Mouse (Mus musculus): Measurements from ENCODE around the gene Xrcc1.

The Xrcc1 gene

DNA sequence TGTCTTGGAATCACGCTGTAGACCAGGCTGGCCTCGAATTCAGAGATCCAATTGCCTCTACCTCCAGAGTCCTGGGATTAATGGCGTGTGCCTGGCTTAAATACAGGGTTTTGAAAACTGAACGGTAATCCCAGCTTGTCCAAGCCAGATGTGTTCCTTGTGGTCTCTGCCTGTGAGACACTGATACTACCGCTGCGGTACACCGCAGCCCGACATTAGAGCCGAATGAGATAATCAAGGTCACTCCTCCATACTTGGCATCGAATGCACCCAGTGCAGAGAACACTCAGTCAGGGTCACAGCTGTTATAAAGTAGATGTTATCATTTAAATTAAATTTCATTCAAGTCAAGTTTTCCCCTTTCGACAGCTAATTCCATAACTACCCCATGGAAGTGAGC, 17.2 kb upstream of the Xrcc1 start:
- no peak for DNase-seq (ENCODE audit: low read depth, low spot score)

- no peak for DNase-seq (ENCODE audit: low read depth, low spot score)
Observed at GRCm38 (mm10) chr7:24529580-24529979, 16.5 kb upstream of the Xrcc1 start.

GRCm38 (mm10) chr7:24530062-24530931, 15.8 kb upstream of the Xrcc1 start, which contains the start of gene Irgq:
Gene Irgq, plus strand, starts transcription at chr7:24530689.
- peak; percentile 100 for DNase-seq (ENCODE audit: low read depth, low spot score)

- DNase-seq (ENCODE audit: low read depth, low spot score): peak; percentile 75
Observed at GRCm38 (mm10) chr7:24531211-24531971, 14.7 kb upstream of the Xrcc1 start.

DNA sequence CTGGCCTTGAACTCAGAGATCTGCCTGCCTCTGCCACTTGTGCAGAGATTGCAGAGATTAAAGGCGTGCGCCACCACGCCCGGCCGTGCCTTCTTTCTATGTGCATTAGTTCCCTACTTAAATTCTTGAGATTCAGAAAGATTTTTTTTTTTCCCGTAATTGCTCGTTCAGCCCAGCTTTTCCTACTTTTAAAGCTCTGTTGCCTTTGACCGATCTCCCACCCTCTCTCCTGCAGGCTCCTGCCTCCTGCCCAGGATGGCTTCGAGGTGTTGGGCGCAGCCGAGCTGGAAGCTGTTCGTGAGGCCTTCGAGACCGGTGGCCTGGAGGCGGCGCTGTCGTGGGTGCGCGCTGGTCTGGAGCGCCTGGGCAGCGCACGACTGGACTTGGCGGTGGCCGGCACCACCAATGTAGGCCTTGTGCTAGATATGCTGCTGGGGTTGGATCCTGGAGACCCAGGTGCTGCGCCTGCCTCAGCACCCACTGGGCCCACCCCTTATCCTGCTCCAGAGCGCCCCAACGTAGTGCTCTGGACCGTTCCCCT, 13.0 kb upstream of the Xrcc1 start:
- DNase-seq (ENCODE audit: low read depth, low spot score): no peak

DNA sequence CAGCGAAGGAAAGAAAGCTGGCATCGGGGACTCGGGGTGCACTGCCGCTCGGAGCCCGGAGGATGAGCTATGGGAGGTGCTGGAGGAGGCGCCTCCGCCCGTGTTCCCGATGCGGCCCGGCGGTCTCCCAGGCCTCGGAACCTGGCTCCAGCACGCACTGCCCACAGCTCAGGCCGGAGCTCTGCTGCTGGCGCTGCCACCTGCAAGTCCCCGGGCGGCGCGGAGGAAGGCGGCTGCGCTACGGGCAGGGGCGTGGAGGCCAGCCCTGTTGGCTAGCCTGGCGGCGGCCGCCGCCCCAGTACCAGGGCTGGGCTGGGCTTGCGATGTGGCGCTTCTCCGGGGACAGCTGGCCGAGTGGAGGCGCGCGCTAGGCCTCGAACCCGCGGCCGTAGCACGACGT, 12.3 kb upstream of the Xrcc1 start:
- DNase-seq (ENCODE audit: low read depth, low spot score): no peak

- no peak for DNase-seq (ENCODE audit: low read depth, low spot score)
Observed at GRCm38 (mm10) chr7:24534301-24534700, 11.8 kb upstream of the Xrcc1 start.

- DNase-seq (ENCODE audit: low read depth, low spot score): no peak
Observed at GRCm38 (mm10) chr7:24537081-24537480, 9.0 kb upstream of the Xrcc1 start.

GRCm38 (mm10) chr7:24537591-24537990, 8.5 kb upstream of the Xrcc1 start:
- no peak for DNase-seq (ENCODE audit: low read depth, low spot score)

GRCm38 (mm10) chr7:24538154-24538553, 7.9 kb upstream of the Xrcc1 start:
- no peak for DNase-seq (ENCODE audit: low read depth, low spot score)

DNA sequence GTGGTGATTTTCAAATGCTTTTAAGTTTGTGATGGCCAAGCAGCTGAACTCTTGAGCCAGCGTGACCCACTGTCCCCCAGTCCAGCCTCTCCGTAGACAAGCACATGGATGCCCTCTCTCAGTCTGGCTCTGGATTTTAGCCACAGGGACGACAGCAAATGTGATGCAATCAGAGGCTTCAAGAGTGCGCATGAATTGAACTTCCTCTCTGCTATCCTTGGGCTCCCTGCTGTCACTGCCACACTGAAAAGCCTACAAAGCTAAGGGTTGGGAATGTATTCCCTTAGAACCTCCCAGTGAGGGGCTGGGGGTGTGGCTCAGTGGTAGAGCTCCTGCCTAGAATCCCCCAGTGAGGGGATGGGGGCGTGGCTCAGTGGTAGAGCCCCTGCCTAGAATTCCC, 7.4 kb upstream of the Xrcc1 start:
- DNase-seq (ENCODE audit: low read depth, low spot score): no peak

DNA sequence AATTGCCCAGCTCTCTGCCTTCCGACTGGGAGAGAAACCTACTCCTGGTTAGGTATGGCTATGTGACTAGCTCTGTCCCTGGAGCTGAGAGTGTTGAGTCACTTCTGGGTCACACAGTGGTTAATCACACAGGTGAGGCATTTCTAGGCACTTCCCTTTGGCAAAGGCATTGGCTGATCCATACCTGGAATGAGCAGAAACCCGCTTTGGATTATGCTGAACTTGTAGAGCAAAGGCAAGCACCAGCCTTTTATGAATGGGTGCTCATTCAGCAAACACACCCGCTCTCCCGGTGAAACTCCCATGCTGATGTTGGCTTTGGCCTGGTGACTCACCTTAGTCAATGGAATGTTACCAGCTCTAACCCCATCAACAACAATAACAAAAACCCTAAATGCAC, 6.4 kb upstream of the Xrcc1 start:
- DNase-seq (ENCODE audit: low read depth, low spot score): no peak

GRCm38 (mm10) chr7:24544506-24544905, 1.6 kb upstream of the Xrcc1 start:
- peak; percentile 39 for DNase-seq (ENCODE audit: low read depth, low spot score)

GRCm38 (mm10) chr7:24546634-24547389, 723 bp downstream of the Xrcc1 start:
- DNase-seq (ENCODE audit: low read depth, low spot score): peak; percentile 99

DNA sequence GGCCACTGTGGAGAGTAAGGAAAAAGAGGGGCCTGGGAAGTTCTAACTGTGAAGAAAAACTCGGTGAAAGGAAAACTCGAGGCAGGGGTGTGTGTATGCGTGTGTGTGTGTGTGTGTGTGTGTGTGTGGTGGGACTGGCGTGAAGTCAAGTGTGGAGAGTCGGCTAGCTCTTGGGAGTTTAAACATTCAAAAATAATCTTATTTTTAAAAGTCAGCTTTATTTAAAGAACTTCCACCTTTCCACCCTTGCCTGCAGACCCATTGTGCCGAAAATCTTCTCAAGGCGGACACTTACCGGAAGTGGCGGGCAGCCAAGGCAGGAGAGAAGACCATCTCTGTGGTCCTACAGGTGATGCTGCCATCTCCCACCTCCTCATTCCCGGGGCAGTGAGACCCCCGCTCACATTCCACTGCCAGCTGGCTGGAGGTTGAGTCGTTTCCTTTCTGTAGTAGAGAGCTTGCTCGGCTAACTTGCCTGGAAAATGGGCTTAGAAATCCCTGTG, 1.5 kb downstream of the Xrcc1 start:
- no peak for DNase-seq (ENCODE audit: low read depth, low spot score)

DNA sequence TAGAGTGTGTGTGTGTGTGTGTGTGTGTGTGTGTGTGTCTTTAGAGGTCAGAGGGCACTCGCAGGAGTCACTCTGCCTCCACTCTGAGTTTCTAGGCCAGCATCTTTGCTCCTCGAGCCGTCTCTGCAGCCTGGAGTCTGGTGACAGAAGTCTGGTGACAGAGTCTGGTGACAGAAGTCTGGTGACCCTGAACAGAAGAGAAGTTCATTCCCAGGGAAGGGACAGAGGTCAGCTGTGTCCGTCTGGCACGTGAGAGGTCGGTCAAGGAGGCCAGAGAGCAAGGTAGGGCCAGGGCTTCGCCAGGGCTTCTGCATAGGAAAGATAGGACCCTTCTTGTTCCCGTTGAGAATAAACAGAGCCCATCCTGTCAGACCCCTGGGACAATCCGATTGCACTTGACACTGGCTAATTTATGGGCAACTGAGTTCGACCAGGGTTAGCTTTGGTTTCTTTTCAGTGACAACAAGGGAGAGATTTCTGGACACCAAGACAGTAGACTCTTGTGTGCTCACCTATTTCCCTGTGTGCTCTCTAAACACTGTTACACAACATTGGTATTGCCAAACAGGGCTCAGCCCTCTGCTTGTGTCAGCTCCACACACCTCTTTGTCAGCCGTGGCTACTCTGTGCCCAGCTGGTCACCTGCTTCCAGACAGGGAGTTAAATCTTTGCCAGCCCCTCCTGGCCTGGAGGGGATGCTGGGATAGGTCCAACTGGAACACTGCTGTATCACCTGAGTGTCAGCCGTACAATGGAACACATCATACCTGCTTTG, 6.1 kb downstream of the Xrcc1 start:
- DNase-seq (ENCODE audit: low read depth, low spot score): no peak

GRCm38 (mm10) chr7:24555786-24556185, 9.7 kb downstream of the Xrcc1 start:
- no peak for DNase-seq (ENCODE audit: low read depth, low spot score)

- no peak for DNase-seq (ENCODE audit: low read depth, low spot score)
Observed at GRCm38 (mm10) chr7:24561450-24561849, 15.4 kb downstream of the Xrcc1 start.

DNA sequence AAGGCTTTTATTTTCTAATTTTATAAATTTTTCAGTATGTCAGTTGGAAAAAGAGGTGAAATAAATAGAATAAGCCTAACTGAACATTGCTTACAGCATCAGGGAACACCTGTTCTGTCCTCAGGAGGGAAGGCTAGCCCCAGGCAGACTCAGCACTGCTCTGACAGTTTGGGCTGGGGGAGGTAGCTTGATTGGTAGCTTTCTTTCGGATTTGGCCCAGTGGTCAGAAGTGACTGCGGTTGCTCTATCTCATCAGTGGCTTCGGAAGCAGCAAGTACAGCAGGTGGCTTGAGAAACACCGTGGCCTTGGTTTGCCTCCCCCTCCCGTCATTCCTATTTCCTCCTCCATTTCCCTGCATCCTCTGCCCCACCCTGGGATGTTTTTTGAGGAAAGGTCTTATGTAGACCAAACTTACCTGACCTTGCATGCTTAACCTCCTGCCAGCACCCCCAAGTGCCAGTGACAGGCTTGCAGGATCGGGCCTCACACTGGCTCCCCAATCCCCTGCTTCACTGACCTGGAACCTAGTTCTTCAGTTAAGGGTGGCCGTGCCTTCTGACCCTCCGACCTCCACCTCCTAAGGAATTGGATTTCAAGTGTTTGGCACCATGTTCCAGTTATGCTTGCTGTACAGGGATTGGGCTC, 17.2 kb downstream of the Xrcc1 start:
- no peak for DNase-seq (ENCODE audit: low read depth, low spot score)

- DNase-seq (ENCODE audit: low read depth, low spot score): no peak
Observed at GRCm38 (mm10) chr7:24563837-24564206, 17.7 kb downstream of the Xrcc1 start.
